ENCODE assay signal across 40 mouse cellular contexts in genomic region chr14:121516881-121517280, GRCm38 (mm10). TPM values are rescaled to one million over a fixed set of nuclear protein-coding genes. Genes with fewer than 3 reads are reported as not detected.
"Had no signal": no experiment of that assay in that cellular context is flagged by ENCODE, and none has a peak within 500 bp of the region (broad histone marks: within the 10 kb centered on the region; RNA-seq: fewer than 3 reads in every experiment).

No protein-coding gene starts in this region.

- H3K9ac ChIP-seq: heart, embryonic 12.5 days; heart, embryonic 13.5 days; heart, embryonic 15.5 days; hindbrain, embryonic 12.5 days; hindbrain, embryonic 13.5 days; hindbrain, embryonic 14.5 days; hindbrain, embryonic 15.5 days; intestine, embryonic 15.5 days; kidney, embryonic 15.5 days had no signal

- H3K4me2 ChIP-seq: heart, embryonic 11.5 days; heart, embryonic 12.5 days; heart, embryonic 13.5 days; heart, embryonic 15.5 days; hindbrain, embryonic 12.5 days; hindbrain, embryonic 13.5 days; hindbrain, embryonic 14.5 days; hindbrain, embryonic 15.5 days; intestine, embryonic 15.5 days; kidney, embryonic 15.5 days had no signal

- ATAC-seq: hindbrain, embryonic 16.5 days; hindbrain, postnatal 0 days; intestine, embryonic 15.5 days; intestine, embryonic 16.5 days; intestine, postnatal 0 days had no signal

- H3K27me3 ChIP-seq: heart, embryonic 15.5 days; hindbrain, embryonic 12.5 days; hindbrain, embryonic 13.5 days; hindbrain, embryonic 15.5 days; intestine, embryonic 15.5 days; kidney, embryonic 15.5 days had no signal

- H3K4me1 ChIP-seq: hindbrain, embryonic 10.5 days; hindbrain, embryonic 12.5 days; hindbrain, embryonic 13.5 days; hindbrain, embryonic 15.5 days; intestine, embryonic 15.5 days had no signal

- H3K36me3 ChIP-seq: heart, embryonic 12.5 days; heart, embryonic 13.5 days; heart, embryonic 15.5 days; hindbrain, embryonic 10.5 days; hindbrain, embryonic 12.5 days; hindbrain, embryonic 13.5 days; hindbrain, embryonic 15.5 days; intestine, embryonic 15.5 days; kidney, embryonic 15.5 days had no signal

- DNase-seq: heart, postnatal 10 days; heart, postnatal 14 days; heart, postnatal 36 days; heart, postnatal 4 days; kidney, adult 11 months; kidney, adult 18-20 months; kidney, adult 2 months; kidney, adult 8-10 months; kidney, adult 9 months; kidney, postnatal 10 days; kidney, postnatal 14 days; kidney, postnatal 25 days; kidney, postnatal 36 days; kidney, postnatal 4 days; layer of hippocampus, adult 9-11 months; layer of hippocampus, postnatal 36 days had no signal

- H3K27ac ChIP-seq: heart, embryonic 13.5 days; heart, embryonic 15.5 days; hindbrain, embryonic 10.5 days; hindbrain, embryonic 12.5 days; hindbrain, embryonic 13.5 days; hindbrain, embryonic 14.5 days; hindbrain, embryonic 15.5 days; hindbrain, postnatal 0 days; intestine, embryonic 15.5 days; kidney, embryonic 15.5 days; kidney, postnatal 0 days; layer of hippocampus, adult 2 months; left cerebral cortex, adult 2 months had no signal

- H3K9me3 ChIP-seq: heart, embryonic 12.5 days; heart, embryonic 13.5 days; heart, embryonic 15.5 days; hindbrain, embryonic 10.5 days; hindbrain, embryonic 12.5 days; hindbrain, embryonic 13.5 days; hindbrain, embryonic 15.5 days; intestine, embryonic 15.5 days; kidney, embryonic 15.5 days had no signal

- H3K4me3 ChIP-seq: heart, embryonic 12.5 days; heart, embryonic 13.5 days; heart, embryonic 15.5 days; hindbrain, embryonic 10.5 days; hindbrain, embryonic 12.5 days; hindbrain, embryonic 13.5 days; hindbrain, embryonic 15.5 days; intestine, embryonic 15.5 days; kidney, embryonic 15.5 days; layer of hippocampus, adult 2 months; left cerebral cortex, adult 2 months had no signal

RNA-seq across cellular contexts. Expression of gene Slc15a1, which starts 11.8 kb away (rescaled TPM):
- total RNA-seq: heart, postnatal 10 days; heart, postnatal 14 days; heart, postnatal 25 days; heart, postnatal 36 days; hematopoietic stem cell, adult 5-6 weeks; hindbrain, postnatal 0 days; layer of hippocampus, adult 18-20 months; layer of hippocampus, adult 2 months; layer of hippocampus, adult 8-10 months; layer of hippocampus, postnatal 36 days; left cerebral cortex, adult 18-20 months; left cerebral cortex, adult 2 months; left cerebral cortex, adult 8-10 months had no signal
- polyA plus RNA-seq: heart, embryonic 11.5 days; heart, embryonic 12.5 days; heart, embryonic 13.5 days; hindbrain, embryonic 13.5 days; hindbrain, embryonic 14.5 days had no signal
